Mouse (Mus musculus) heart, postnatal 0 days (tissue): ENCODE measurements around the gene Six5.

ENCODE experiments used
- CTCF ChIP-seq: IDR thresholded peaks from 2 replicates; pipeline ENCODE4 v1.5.1; 2016; ENCODE audit warnings: antibody characterized with exemption, control low read depth, low read depth
- EP300 ChIP-seq: IDR thresholded peaks from 2 replicates; pipeline ENCODE4 v1.6.1; 2016; ENCODE audit warnings: antibody characterized with exemption, low read depth

GRCm38 (mm10) chr7:19049252-19049651 lies 45.1 kb upstream of the Six5 start:
- no peak for TF ChIP-seq CTCF
- TF ChIP-seq EP300, result no peak
